ENCODE assay signal across 21 mouse cellular contexts in the genomic region with DNA sequence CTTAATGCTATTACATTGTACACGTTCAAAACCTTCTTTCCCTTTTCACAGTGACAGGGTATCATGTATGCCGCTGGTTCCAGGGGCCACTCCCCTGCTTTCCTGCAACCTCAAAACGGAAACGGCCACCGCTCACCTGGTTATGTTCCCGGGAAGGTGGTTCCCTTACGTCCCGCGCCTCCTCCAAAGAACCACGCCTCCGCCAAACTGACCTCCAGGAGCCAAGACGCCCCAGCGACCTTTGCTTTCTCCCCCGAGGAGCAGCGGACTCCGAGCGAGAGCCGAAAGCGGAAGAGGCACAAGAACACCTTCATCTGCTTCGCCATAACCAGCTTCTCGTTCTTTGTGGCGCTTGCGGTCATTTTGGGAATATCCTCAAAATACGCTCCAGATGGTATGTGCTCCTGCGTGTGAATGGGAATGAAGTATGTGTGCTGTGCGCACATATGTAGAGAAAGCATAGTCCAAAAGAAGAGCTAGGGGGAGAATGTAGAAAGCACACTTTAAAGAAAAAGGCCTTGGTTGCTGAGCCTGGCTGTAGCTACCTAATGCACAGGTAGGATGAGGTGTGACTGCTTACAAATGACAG. TPM values are rescaled to one million over a fixed set of nuclear protein-coding genes. Genes with fewer than 3 reads are reported as not detected.
DNase-seq lines count a peak whose midpoint lies in the region; ATAC-seq lines count a peak whose summit lies in the region.
"Had no signal": no experiment of that assay in that cellular context is flagged by ENCODE, and none has a peak within 500 bp of the region (broad histone marks: within the 10 kb centered on the region; RNA-seq: fewer than 3 reads in every experiment).

No protein-coding gene starts in this region.

- peaks cover 40% of the 10 kb centered on the region for H3K4me1 ChIP-seq in forebrain, embryonic 13.5 days
- peaks cover 25% of the 10 kb centered on the region for H3K4me1 ChIP-seq in forebrain, embryonic 14.5 days (ENCODE audit: control insufficient read depth, insufficient read depth, low read length)
- peaks cover 14% of the 10 kb centered on the region; the same call in 1 of the 2 replicates for H3K4me1 ChIP-seq in kidney, embryonic 15.5 days
- peaks cover 45% of the 10 kb centered on the region for H3K4me1 ChIP-seq in neural tube, embryonic 13.5 days (replicated peaks)
- H3K4me1 ChIP-seq in neural tube, embryonic 15.5 days = peaks cover 21% of the 10 kb centered on the region
- H3K4me1 ChIP-seq in hindbrain, embryonic 14.5 days (replicated peaks; ENCODE audit: control insufficient read depth, insufficient read depth, low read length) = peaks cover 32% of the 10 kb centered on the region
- H3K4me1 ChIP-seq in embryonic facial prominence, embryonic 10.5 days = peaks cover 25% of the 10 kb centered on the region
- H3K4me1 ChIP-seq: liver, embryonic 13.5 days had no signal

- no peaks in the 10 kb centered on the region for H3K9me3 ChIP-seq in forebrain, embryonic 13.5 days (replicated peaks)
- no peaks in the 10 kb centered on the region for H3K9me3 ChIP-seq in forebrain, embryonic 14.5 days (replicated peaks; ENCODE audit: control insufficient read depth, low read length)
- H3K9me3 ChIP-seq in kidney, embryonic 15.5 days (replicated peaks) = no peaks in the 10 kb centered on the region
- no peaks in the 10 kb centered on the region for H3K9me3 ChIP-seq in neural tube, embryonic 13.5 days
- no peaks in the 10 kb centered on the region for H3K9me3 ChIP-seq in neural tube, embryonic 15.5 days (replicated peaks)
- no peaks in the 10 kb centered on the region for H3K9me3 ChIP-seq in hindbrain, embryonic 14.5 days (ENCODE audit: control insufficient read depth, low read length)
- H3K9me3 ChIP-seq in embryonic facial prominence, embryonic 10.5 days = no peaks in the 10 kb centered on the region
- H3K9me3 ChIP-seq: embryonic facial prominence, embryonic 15.5 days; limb, embryonic 13.5 days; liver, embryonic 13.5 days had no signal

- peaks cover 37% of the 10 kb centered on the region for H3K36me3 ChIP-seq in forebrain, embryonic 13.5 days (ENCODE audit: poor library complexity, severe bottlenecking)
- H3K36me3 ChIP-seq in forebrain, embryonic 14.5 days (ENCODE audit: control insufficient read depth, insufficient read depth, low read length) = peaks cover 49% of the 10 kb centered on the region
- peaks cover 42% of the 10 kb centered on the region for H3K36me3 ChIP-seq in kidney, embryonic 15.5 days
- H3K36me3 ChIP-seq in neural tube, embryonic 13.5 days = peaks cover 26% of the 10 kb centered on the region
- H3K36me3 ChIP-seq in neural tube, embryonic 15.5 days = peaks cover 14% of the 10 kb centered on the region
- H3K36me3 ChIP-seq in hindbrain, embryonic 14.5 days (replicated peaks; ENCODE audit: control insufficient read depth, insufficient read depth) = peaks cover 44% of the 10 kb centered on the region
- H3K36me3 ChIP-seq in embryonic facial prominence, embryonic 10.5 days (replicated peaks) = peaks cover 51% of the 10 kb centered on the region

- peak overlapping the region; percentile 61; the same call in 1 of the 2 replicates for H3K27ac ChIP-seq in forebrain, embryonic 13.5 days
- H3K27ac ChIP-seq in forebrain, embryonic 14.5 days (ENCODE audit: low read depth, low read length) = no peak overlapping the region
- H3K27ac ChIP-seq in kidney, embryonic 15.5 days = no peak overlapping the region
- peak overlapping the region; percentile 29; the same call in 1 of the 2 replicates for H3K27ac ChIP-seq in neural tube, embryonic 13.5 days (replicated peaks)
- H3K27ac ChIP-seq in neural tube, embryonic 15.5 days (replicated peaks) = no peak overlapping the region
- H3K27ac ChIP-seq in hindbrain, embryonic 14.5 days = peak overlapping the region; percentile 41
- H3K27ac ChIP-seq in embryonic facial prominence, embryonic 10.5 days (replicated peaks) = no peak overlapping the region
- H3K27ac ChIP-seq: embryonic facial prominence, embryonic 15.5 days; limb, embryonic 13.5 days; liver, embryonic 13.5 days had no signal

- no peak for DNase-seq in forebrain, embryonic 14.5 days (ENCODE audit: low spot score)
- DNase-seq in kidney, adult 11 months = peak; percentile 36
- no peak for DNase-seq in hindbrain, embryonic 14.5 days (ENCODE audit: low spot score)
- no peak for DNase-seq in embryonic facial prominence, embryonic 10.5 days (ENCODE audit: low spot score)
- DNase-seq: adrenal gland, adult 8-10 months; cerebellum, postnatal 14 days; embryo, embryonic 11 days; heart, adult 11 months; heart, postnatal 36 days; layer of hippocampus, adult 9-11 months; liver, embryonic 13.5 days; lung, embryonic 14.5 days; lung, postnatal 36 days; right cerebral cortex, adult 18-20 months; thymus, postnatal 14 days had no signal

- no peaks in the 10 kb centered on the region for H3K27me3 ChIP-seq in forebrain, embryonic 13.5 days
- H3K27me3 ChIP-seq in forebrain, embryonic 14.5 days (replicated peaks; ENCODE audit: control insufficient read depth, insufficient read depth, low read length) = no peaks in the 10 kb centered on the region
- no peaks in the 10 kb centered on the region for H3K27me3 ChIP-seq in kidney, embryonic 15.5 days
- no peaks in the 10 kb centered on the region for H3K27me3 ChIP-seq in neural tube, embryonic 13.5 days
- no peaks in the 10 kb centered on the region for H3K27me3 ChIP-seq in neural tube, embryonic 15.5 days (replicated peaks)
- no peaks in the 10 kb centered on the region for H3K27me3 ChIP-seq in hindbrain, embryonic 14.5 days (ENCODE audit: control insufficient read depth, insufficient read depth, low read length)
- H3K27me3 ChIP-seq in embryonic facial prominence, embryonic 10.5 days (replicated peaks; ENCODE audit: low read depth, poor library complexity, severe bottlenecking) = no peaks in the 10 kb centered on the region
- H3K27me3 ChIP-seq: embryonic facial prominence, embryonic 15.5 days; limb, embryonic 13.5 days; liver, embryonic 13.5 days had no signal

- H3K4me2 ChIP-seq in forebrain, embryonic 13.5 days = no peak overlapping the region
- H3K4me2 ChIP-seq in forebrain, embryonic 14.5 days (ENCODE audit: low read length) = no peak overlapping the region
- no peak overlapping the region for H3K4me2 ChIP-seq in kidney, embryonic 15.5 days
- no peak overlapping the region for H3K4me2 ChIP-seq in neural tube, embryonic 13.5 days
- no peak overlapping the region for H3K4me2 ChIP-seq in neural tube, embryonic 15.5 days
- H3K4me2 ChIP-seq in hindbrain, embryonic 14.5 days (replicated peaks) = no peak overlapping the region
- H3K4me2 ChIP-seq: embryonic facial prominence, embryonic 15.5 days; limb, embryonic 13.5 days; liver, embryonic 13.5 days; lung, embryonic 14.5 days had no signal

- H3K4me3 ChIP-seq in forebrain, embryonic 13.5 days = no peak overlapping the region
- no peak overlapping the region for H3K4me3 ChIP-seq in forebrain, embryonic 14.5 days (ENCODE audit: low read depth, low read length)
- H3K4me3 ChIP-seq in kidney, embryonic 15.5 days (replicated peaks) = no peak overlapping the region
- no peak overlapping the region for H3K4me3 ChIP-seq in neural tube, embryonic 13.5 days
- no peak overlapping the region for H3K4me3 ChIP-seq in neural tube, embryonic 15.5 days (replicated peaks)
- H3K4me3 ChIP-seq in hindbrain, embryonic 14.5 days (replicated peaks; ENCODE audit: low read length) = no peak overlapping the region
- H3K4me3 ChIP-seq in embryonic facial prominence, embryonic 10.5 days = no peak overlapping the region
- H3K4me3 ChIP-seq: embryonic facial prominence, embryonic 15.5 days; limb, embryonic 13.5 days; liver, embryonic 13.5 days had no signal

- no peak for ATAC-seq in forebrain, embryonic 13.5 days
- ATAC-seq in forebrain, embryonic 14.5 days = no peak
- no peak for ATAC-seq in kidney, embryonic 15.5 days (replicated peaks; ENCODE audit: low FRiP score)
- no peak for ATAC-seq in neural tube, embryonic 13.5 days (ENCODE audit: low read depth)
- ATAC-seq in neural tube, embryonic 15.5 days (ENCODE audit: low FRiP score) = no peak
- ATAC-seq in hindbrain, embryonic 14.5 days (ENCODE audit: low FRiP score) = no peak

- no peak overlapping the region for H3K9ac ChIP-seq in forebrain, embryonic 13.5 days
- no peak overlapping the region for H3K9ac ChIP-seq in forebrain, embryonic 14.5 days (ENCODE audit: low read length)
- no peak overlapping the region for H3K9ac ChIP-seq in kidney, embryonic 15.5 days
- H3K9ac ChIP-seq in neural tube, embryonic 13.5 days = no peak overlapping the region
- no peak overlapping the region for H3K9ac ChIP-seq in neural tube, embryonic 15.5 days (replicated peaks)
- no peak overlapping the region for H3K9ac ChIP-seq in hindbrain, embryonic 14.5 days
- H3K9ac ChIP-seq: embryonic facial prominence, embryonic 15.5 days; limb, embryonic 13.5 days; liver, embryonic 13.5 days; lung, embryonic 14.5 days had no signal

- WGBS in forebrain, embryonic 13.5 days = 93% methylated on average over 26 of the region's 26 CpGs
- WGBS in forebrain, embryonic 14.5 days = 91% methylated on average over 26 of the region's 26 CpGs
- WGBS in kidney, embryonic 15.5 days = 91% methylated on average over 26 of the region's 26 CpGs
- 89% methylated on average over 26 of the region's 26 CpGs for WGBS in neural tube, embryonic 13.5 days
- 90% methylated on average over 26 of the region's 26 CpGs for WGBS in neural tube, embryonic 15.5 days
- WGBS in hindbrain, embryonic 14.5 days = 89% methylated on average over 26 of the region's 26 CpGs
- WGBS in embryonic facial prominence, embryonic 10.5 days = 92% methylated on average over 26 of the region's 26 CpGs

RNA-seq across cellular contexts. Expression of gene Cemip2, which starts 14.5 kb away (rescaled TPM):
- 54.2 and 61.3 TPM in 2 replicates for polyA plus RNA-seq in forebrain, embryonic 13.5 days (2015; fragmentation: Nextera tagmentation; extraction: Ambion mirVana)
- 29.2 and 35.3 TPM in 2 replicates for polyA plus RNA-seq in forebrain, embryonic 14.5 days (2014; fragmentation: Nextera tagmentation; extraction: Ambion mirVana)
- polyA plus RNA-seq in kidney, embryonic 15.5 days (2015; fragmentation: Nextera tagmentation; extraction: Ambion mirVana) = 23.8 and 24.5 TPM in 2 replicates
- polyA plus RNA-seq in neural tube, embryonic 13.5 days (2015; fragmentation: Nextera tagmentation; extraction: Ambion mirVana) = 38.5 and 41.9 TPM in 2 replicates
- 16.0 and 16.9 TPM in 2 replicates for polyA plus RNA-seq in neural tube, embryonic 15.5 days (2015; fragmentation: Nextera tagmentation; extraction: Ambion mirVana)
- polyA plus RNA-seq in hindbrain, embryonic 14.5 days (2014; fragmentation: Nextera tagmentation; extraction: Ambion mirVana) = 26.4 and 26.8 TPM in 2 replicates
- 61.4 and 71.0 TPM in 2 replicates for polyA plus RNA-seq in embryonic facial prominence, embryonic 10.5 days (2016; fragmentation: Nextera tagmentation; extraction: Ambion mirVana)

Comparison
In these comparisons a context has a peak if more than half of its experiments do, and no peak if none do; other contexts are left out.
1. H3K27ac ChIP-seq: peak in forebrain, embryonic 13.5 days (single experiment), neural tube, embryonic 13.5 days (single experiment) and hindbrain, embryonic 14.5 days (single experiment); none in forebrain, embryonic 14.5 days (single experiment), kidney, embryonic 15.5 days (single experiment), neural tube, embryonic 15.5 days (single experiment) and embryonic facial prominence, embryonic 10.5 days (single experiment).